ENCODE assay signal across 13 mouse cellular contexts in genomic region chr12:113028898-113029297, GRCm38 (mm10). TPM values are rescaled to one million over a fixed set of nuclear protein-coding genes. Genes with fewer than 3 reads are reported as not detected.
A peak's percentile ranks its signal among the peaks of the same experiment; 100 is the strongest.
DNase-seq lines count a peak whose midpoint lies in the region; ATAC-seq lines count a peak whose summit lies in the region.
"Had no signal": no experiment of that assay in that cellular context is flagged by ENCODE, and none has a peak within 500 bp of the region (broad histone marks: within the 10 kb centered on the region; RNA-seq: fewer than 3 reads in every experiment).

No protein-coding gene starts in this region.

- no peak for ATAC-seq in heart, embryonic 13.5 days (ENCODE audit: extremely low read depth, insufficient number of reproducible peaks, low FRiP score, low TSS enrichment)
- 0 out of 2 replicates have a peak, but pooled peaks have one; percentile 24 for ATAC-seq in embryonic facial prominence, embryonic 15.5 days (ENCODE audit: insufficient number of reproducible peaks, low FRiP score, low TSS enrichment, low read depth)
- ATAC-seq in midbrain, embryonic 12.5 days (ENCODE audit: low FRiP score, low read depth) = no peak
- ATAC-seq in frontal cortex, adult (ENCODE audit: low TSS enrichment) = no peak

- no peak for DNase-seq in heart, postnatal 36 days
- DNase-seq in heart, postnatal 4 days = peak; percentile 34
- DNase-seq in urinary bladder, postnatal 36 days (ENCODE audit: low spot score in 2 of 2) = no peak
- DNase-seq in urinary bladder, adult 18-20 months (ENCODE audit: low spot score in 2 of 2) = no peak
- DNase-seq: cerebellum, postnatal 36 days; kidney, adult 9 months; lung, postnatal 14 days had no signal

- H3K4me2 ChIP-seq in heart, embryonic 13.5 days = no peak overlapping the region
- H3K4me2 ChIP-seq in embryonic facial prominence, embryonic 15.5 days (replicated peaks) = no peak overlapping the region
- no peak overlapping the region for H3K4me2 ChIP-seq in midbrain, embryonic 12.5 days (replicated peaks)

- H3K36me3 ChIP-seq in heart, embryonic 13.5 days = peaks cover 19% of the 10 kb centered on the region; the same call in 1 of the 2 replicates
- peaks cover 6% of the 10 kb centered on the region; the same call in 1 of the 2 replicates for H3K36me3 ChIP-seq in embryonic facial prominence, embryonic 15.5 days
- H3K36me3 ChIP-seq in midbrain, embryonic 12.5 days = peaks cover 11% of the 10 kb centered on the region; the same call in 1 of the 2 replicates

- peak overlapping the region; percentile 42; the same call in 1 of the 2 replicates for H3K9ac ChIP-seq in heart, embryonic 13.5 days
- no peak overlapping the region for H3K9ac ChIP-seq in embryonic facial prominence, embryonic 15.5 days
- no peak overlapping the region for H3K9ac ChIP-seq in midbrain, embryonic 12.5 days (replicated peaks)

- peaks cover 56% of the 10 kb centered on the region for H3K4me1 ChIP-seq in heart, embryonic 13.5 days
- H3K4me1 ChIP-seq in embryonic facial prominence, embryonic 15.5 days = peaks cover 20% of the 10 kb centered on the region
- peaks cover 37% of the 10 kb centered on the region for H3K4me1 ChIP-seq in midbrain, embryonic 12.5 days

- WGBS in heart, embryonic 13.5 days = 75% methylated on average over 9 of the region's 9 CpGs
- 67% methylated on average over 9 of the region's 9 CpGs for whole genome bisulfite sequencing in embryonic facial prominence, embryonic 15.5 days
- 66% methylated on average over 9 of the region's 9 CpGs for WGBS in midbrain, embryonic 12.5 days

- H3K27me3 ChIP-seq in heart, embryonic 13.5 days (replicated peaks) = no peaks in the 10 kb centered on the region
- no peaks in the 10 kb centered on the region for H3K27me3 ChIP-seq in embryonic facial prominence, embryonic 15.5 days
- no peaks in the 10 kb centered on the region for H3K27me3 ChIP-seq in midbrain, embryonic 12.5 days

- H3K9me3 ChIP-seq in heart, embryonic 13.5 days = no peaks in the 10 kb centered on the region
- no peaks in the 10 kb centered on the region for H3K9me3 ChIP-seq in embryonic facial prominence, embryonic 15.5 days (replicated peaks)
- H3K9me3 ChIP-seq in midbrain, embryonic 12.5 days = no peaks in the 10 kb centered on the region

- no peak overlapping the region for H3K4me3 ChIP-seq in heart, embryonic 13.5 days
- H3K4me3 ChIP-seq in embryonic facial prominence, embryonic 15.5 days (replicated peaks) = no peak overlapping the region
- no peak overlapping the region for H3K4me3 ChIP-seq in midbrain, embryonic 12.5 days

- intact Hi-C loops in heart, postnatal 36 days (cut with DNase I) = no loop called here

- H3K27ac ChIP-seq in heart, embryonic 13.5 days (replicated peaks) = peak overlapping the region; percentile 48; the same call in 1 of the 2 replicates
- peak overlapping the region; percentile 68 for H3K27ac ChIP-seq in embryonic facial prominence, embryonic 15.5 days (replicated peaks)
- H3K27ac ChIP-seq in midbrain, embryonic 12.5 days (replicated peaks) = peak overlapping the region; percentile 69

RNA-seq across cellular contexts. Expression of gene Pacs2, which starts 14.6 kb away (rescaled TPM):
- polyA plus RNA-seq in heart, embryonic 13.5 days (2015; fragmentation: Nextera tagmentation; extraction: Ambion mirVana) = 7.0 and 7.7 TPM in 2 replicates
- 10 to 100 TPM; 32.5 to 38.9 TPM for total RNA-seq in heart, postnatal 36 days (2021)
- polyA plus RNA-seq in embryonic facial prominence, embryonic 15.5 days (2015; fragmentation: Nextera tagmentation; extraction: Ambion mirVana) = 17.4 and 19.9 TPM in 2 replicates
- total RNA-seq in heart, postnatal 4 days (2021) = 10 to 100 TPM; 31.8 to 33.4 TPM
- 27.1 and 29.9 TPM in 2 replicates for polyA plus RNA-seq in midbrain, embryonic 12.5 days (2016; fragmentation: Nextera tagmentation; extraction: Ambion mirVana)

RNA-seq across cellular contexts. Expression of gene Brf1, which starts 28.4 kb away (rescaled TPM):
- polyA plus RNA-seq in heart, embryonic 13.5 days (2015; fragmentation: Nextera tagmentation; extraction: Ambion mirVana) = 32.5 and 35.5 TPM in 2 replicates
- 10 to 100 TPM; 24.5 to 25.3 TPM for total RNA-seq in heart, postnatal 36 days (2021)
- polyA plus RNA-seq in embryonic facial prominence, embryonic 15.5 days (2015; fragmentation: Nextera tagmentation; extraction: Ambion mirVana) = 62.4 and 70.9 TPM in 2 replicates
- 10 to 100 TPM; 38.3 to 40.8 TPM for total RNA-seq in heart, postnatal 4 days (2021)
- polyA plus RNA-seq in midbrain, embryonic 12.5 days (2016; fragmentation: Nextera tagmentation; extraction: Ambion mirVana) = 75.9 and 76.2 TPM in 2 replicates

RNA-seq across cellular contexts. Expression of gene Tex22, which starts 45.4 kb away (rescaled TPM):
- not detected in 2 replicates for polyA plus RNA-seq in heart, embryonic 13.5 days (2015; fragmentation: Nextera tagmentation; extraction: Ambion mirVana)
- not detected for total RNA-seq in heart, postnatal 36 days (2021)
- polyA plus RNA-seq in embryonic facial prominence, embryonic 15.5 days (2015; fragmentation: Nextera tagmentation; extraction: Ambion mirVana) = 0.20 TPM in 1 of 2 replicates, not detected in the other
- under 1 TPM in 1 of 2 experiments, not detected in 1; 0.29 TPM for total RNA-seq in heart, postnatal 4 days (2021)
- polyA plus RNA-seq in midbrain, embryonic 12.5 days (2016; fragmentation: Nextera tagmentation; extraction: Ambion mirVana) = not detected in 2 replicates
- polyA plus RNA-seq: heart, embryonic 16.5 days; small intestine, adult 2 months had no signal

RNA-seq across cellular contexts. Expression of gene Btbd6, which starts 52.6 kb away (rescaled TPM):
- polyA plus RNA-seq in heart, embryonic 13.5 days (2015; fragmentation: Nextera tagmentation; extraction: Ambion mirVana) = 21.7 and 22.0 TPM in 2 replicates
- 10 to 100 TPM; 24.3 to 24.7 TPM for total RNA-seq in heart, postnatal 36 days (2021)
- polyA plus RNA-seq in embryonic facial prominence, embryonic 15.5 days (2015; fragmentation: Nextera tagmentation; extraction: Ambion mirVana) = 28.9 and 31.5 TPM in 2 replicates
- total RNA-seq in heart, postnatal 4 days (2021) = 10 to 100 TPM; 26.0 to 28.1 TPM
- 26.8 and 28.6 TPM in 2 replicates for polyA plus RNA-seq in midbrain, embryonic 12.5 days (2016; fragmentation: Nextera tagmentation; extraction: Ambion mirVana)
